Mouse (Mus musculus) CH12.LX (cell line): ENCODE measurements at regions not wholly inside any gene's neighbourhood (a gene's known extent, or its start where the extent isn't known, plus 50 kb on each side); places are given as distances from the start of the nearest gene placed in this dataset.

ENCODE experiments used
- BHLHE40 ChIP-seq: IDR thresholded peaks from 2 replicates; pipeline ENCODE4 v1.6.1; 2011; ENCODE audit warnings: mild to moderate bottlenecking, low read depth, low read length, improper control_type of control experiment
- CHD1 ChIP-seq: IDR thresholded peaks from 2 replicates; pipeline ENCODE4 v1.6.1; 2012; ENCODE audit warnings: low read depth, low read length, improper control_type of control experiment, inconsistent platforms
- CHD2 ChIP-seq: IDR thresholded peaks from 2 replicates; pipeline ENCODE4 v1.6.1; 2011; ENCODE audit warnings: low read length, improper control_type of control experiment
- CTCF ChIP-seq, 2 experiments: IDR thresholded peaks in 1 of 2; conservative IDR thresholded peaks in 1 of 2; 2 replicates each; pipeline ENCODE4 v1.5.1; 2011 to 2012; ENCODE audit warnings: low read depth in 2 of 2, low read length in 2 of 2, improper control_type of control experiment in 1 of 2, inconsistent platforms in 1 of 2, mild to moderate bottlenecking in 1 of 2, moderate library complexity in 1 of 2
- EP300 ChIP-seq: IDR thresholded peaks from 2 replicates; pipeline ENCODE4 v1.6.1; 2011; ENCODE audit warnings: low read length, improper control_type of control experiment
- HCFC1 ChIP-seq: IDR thresholded peaks from 2 replicates; pipeline ENCODE4 v1.6.1; 2012; ENCODE audit warnings: low read depth, mild to moderate bottlenecking, inconsistent platforms, low read length, improper control_type of control experiment
- MYC ChIP-seq: IDR thresholded peaks from 2 replicates; pipeline ENCODE4 v1.6.1; 2011; ENCODE audit warnings: low read depth, mild to moderate bottlenecking, improper control_type of control experiment, low read length
- NELFE ChIP-seq: IDR thresholded peaks from 2 replicates; pipeline ENCODE4 v1.6.1; 2011; ENCODE audit warnings: low read depth, low read length, improper control_type of control experiment
- POLR2A ChIP-seq: IDR thresholded peaks from 2 replicates; pipeline ENCODE4 v1.6.1; 2011; ENCODE audit warnings: low read depth, mild to moderate bottlenecking, improper control_type of control experiment, low read length
- SIN3A ChIP-seq: IDR thresholded peaks from 2 replicates; pipeline ENCODE4 v1.6.1; 2012; ENCODE audit warnings: low read length, improper control_type of control experiment, inconsistent platforms
- USF1 ChIP-seq: IDR thresholded peaks from 2 replicates; pipeline ENCODE4 v1.6.1; 2014; ENCODE audit warnings: low read depth, mild to moderate bottlenecking, inconsistent platforms, low read length, improper control_type of control experiment
- ZNF384 ChIP-seq: IDR thresholded peaks from 2 replicates; pipeline ENCODE4 v1.6.1; 2012; ENCODE audit warnings: low read depth, low read length, improper control_type of control experiment, inconsistent platforms

DNA sequence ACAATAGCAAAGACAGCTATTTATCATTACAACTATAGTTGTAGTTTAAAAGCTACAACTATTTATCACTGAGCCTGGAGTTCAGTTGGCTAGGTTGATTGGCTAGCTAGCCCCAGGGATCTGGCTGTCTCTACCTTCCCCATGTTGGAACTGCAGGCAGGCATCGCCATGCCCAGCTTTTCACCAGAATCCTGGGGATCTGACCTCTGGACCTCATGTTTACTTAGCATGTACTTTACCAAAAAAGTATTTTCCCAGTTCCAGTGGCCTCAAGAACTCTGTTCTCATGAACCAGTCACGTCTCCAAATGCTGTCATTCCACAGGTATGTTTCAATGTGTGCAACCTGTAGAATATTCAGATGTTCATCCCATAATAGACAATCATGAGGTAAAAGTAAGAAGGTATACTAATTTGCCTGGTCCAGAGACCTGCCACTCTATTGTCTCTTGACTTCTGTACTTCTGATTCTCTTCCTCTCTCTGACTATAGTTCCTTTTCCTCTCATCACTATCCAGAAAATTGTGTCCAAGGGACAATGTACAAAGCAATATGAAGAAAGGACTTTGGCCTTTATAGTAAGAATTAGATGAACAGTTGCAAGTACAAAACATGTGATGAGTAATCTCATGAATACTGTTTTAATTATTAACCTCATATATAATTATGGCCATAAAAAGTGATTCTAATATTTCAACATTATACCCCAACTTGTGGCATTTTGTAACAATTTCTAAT lies 421.8 kb downstream of the Fam84a start:
- no peak for TF ChIP-seq CTCF (conservative IDR thresholded peaks at IDR 0.05 in 1 of 2, IDR thresholded peaks at IDR 0.05 in 1 of 2; ENCODE audit: low read depth in 2 of 2, low read length in 2 of 2)
- TF ChIP-seq HCFC1, result no peak
- TF ChIP-seq MYC, result no peak
- no peak for TF ChIP-seq POLR2A
- TF ChIP-seq BHLHE40, result no peak
- no peak for TF ChIP-seq EP300
- TF ChIP-seq NELFE, result no peak
- no peak for TF ChIP-seq USF1
- no peak for TF ChIP-seq CHD2
- no peak for TF ChIP-seq SIN3A
- no peak for TF ChIP-seq CHD1
- no peak for TF ChIP-seq ZNF384
